Mouse (Mus musculus): ENCODE data around the gene Nop58. TPM values are rescaled to one million over a fixed set of nuclear protein-coding genes. Genes with fewer than 3 reads are reported as not detected.

Gene Nop58
- polyA plus RNA-seq, 1 experiment from 2014 or later: 137 TPM

DNA sequence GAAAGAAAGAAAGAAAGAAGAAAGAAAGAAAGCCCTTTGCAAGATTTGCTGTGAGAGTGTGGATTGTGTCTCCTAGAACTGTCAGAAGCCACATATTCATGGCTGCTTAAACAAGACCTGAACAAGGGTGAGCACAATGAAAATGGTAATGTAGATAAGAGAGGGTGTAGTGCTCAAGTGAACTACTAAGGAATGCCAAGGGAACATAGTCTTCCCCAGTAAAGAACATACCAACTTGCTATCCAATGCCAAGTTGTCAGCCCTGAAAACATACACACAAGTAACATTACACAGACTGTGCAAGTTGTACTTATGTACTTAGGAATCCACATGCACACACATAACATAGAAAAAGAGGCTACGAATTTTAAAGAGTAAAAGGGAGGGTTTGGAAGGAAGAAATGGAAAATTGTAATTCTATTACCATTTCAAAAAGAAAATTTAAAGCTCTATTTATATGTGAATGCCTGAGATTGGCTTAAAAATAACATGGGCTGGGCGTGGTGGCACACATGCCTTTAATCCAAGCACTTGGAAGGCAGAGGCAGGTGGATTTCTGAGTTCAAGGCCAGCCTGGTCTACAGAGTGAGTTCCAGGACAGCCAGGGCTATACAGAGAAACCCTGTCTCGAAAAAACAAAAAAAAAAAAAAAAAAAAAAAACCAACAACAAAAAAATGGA is 21.2 kb upstream of the Nop58 start:
- H3K9me3 ChIP-seq (replicated peaks; ENCODE audit: control insufficient read depth, low read length): no peaks in the 10 kb centered on the region
- H3K27me3 ChIP-seq (replicated peaks; ENCODE audit: control insufficient read depth, insufficient read depth, low read length): no peaks in the 10 kb centered on the region
- H3K4me2 ChIP-seq (ENCODE audit: low read length): no peak overlapping the region
- no peaks in the 10 kb centered on the region for H3K4me1 ChIP-seq (ENCODE audit: control insufficient read depth, insufficient read depth, low read length)
- WGBS: 86% methylated on average over 3 of the region's 3 CpGs
- H3K36me3 ChIP-seq (ENCODE audit: control insufficient read depth, insufficient read depth, low read length): no peaks in the 10 kb centered on the region
- no peak overlapping the region for H3K4me3 ChIP-seq (ENCODE audit: low read depth, low read length)
- H3K27ac ChIP-seq (ENCODE audit: low read depth, low read length): no peak overlapping the region
- no peak for ATAC-seq
- H3K9ac ChIP-seq (ENCODE audit: low read length): no peak overlapping the region
- no peak for DNase-seq (ENCODE audit: low spot score)

DNA sequence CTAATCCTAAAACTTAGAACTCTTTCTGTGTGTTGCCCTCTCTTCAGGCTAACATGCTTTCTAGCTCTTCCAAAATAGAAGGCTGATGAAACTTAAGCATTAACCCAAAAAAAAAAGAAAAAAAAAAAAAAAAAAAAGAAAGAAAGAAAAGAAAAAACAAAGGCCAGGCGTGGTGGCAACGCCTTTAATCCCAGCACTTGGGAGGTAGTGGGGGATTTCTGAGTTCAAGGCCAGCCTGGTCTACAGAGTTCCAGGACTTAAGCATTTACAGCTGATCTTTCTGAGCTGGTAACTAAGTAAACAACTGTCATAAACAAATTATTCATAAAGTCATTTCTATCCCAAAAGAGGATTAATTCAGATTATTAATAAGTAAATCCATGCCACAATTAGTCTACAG is 15.9 kb upstream of the Nop58 start:
- no peak overlapping the region for H3K9ac ChIP-seq (ENCODE audit: low read length)
- H3K4me1 ChIP-seq (ENCODE audit: control insufficient read depth, insufficient read depth, low read length): peaks cover 12% of the 10 kb centered on the region; the same call in 1 of the 2 replicates
- DNase-seq (ENCODE audit: low spot score) (no peak), ATAC-seq (no peak)
- peak overlapping the region; percentile 14; the same call in 1 of the 2 replicates for H3K4me2 ChIP-seq (ENCODE audit: low read length)
- H3K9me3 ChIP-seq (replicated peaks; ENCODE audit: control insufficient read depth, low read length): no peaks in the 10 kb centered on the region
- 0 out of 2 replicates have a peak overlapping the region, but pooled peaks have one; percentile 87 for H3K4me3 ChIP-seq (ENCODE audit: low read depth, low read length)
- WGBS: 76% methylated on average over 2 of the region's 2 CpGs
- no peaks in the 10 kb centered on the region for H3K36me3 ChIP-seq (ENCODE audit: control insufficient read depth, insufficient read depth, low read length)
- H3K27ac ChIP-seq (ENCODE audit: low read depth, low read length): no peak overlapping the region
- no peaks in the 10 kb centered on the region for H3K27me3 ChIP-seq (replicated peaks; ENCODE audit: control insufficient read depth, insufficient read depth, low read length)

- peak overlapping the region; percentile 72 for H3K4me2 ChIP-seq (ENCODE audit: low read length)
- H3K27me3 ChIP-seq (replicated peaks; ENCODE audit: control insufficient read depth, insufficient read depth, low read length): no peaks in the 10 kb centered on the region
- H3K9me3 ChIP-seq (replicated peaks; ENCODE audit: control insufficient read depth, low read length): no peaks in the 10 kb centered on the region
- DNase-seq (ENCODE audit: low spot score) (peak; percentile 7), ATAC-seq (peak; percentile 83)
- peak overlapping the region; percentile 94 for H3K27ac ChIP-seq (ENCODE audit: low read depth, low read length)
- under 1% methylated on average over 32 of the region's 54 CpGs for WGBS
- H3K4me1 ChIP-seq (ENCODE audit: control insufficient read depth, insufficient read depth, low read length): peaks cover 12% of the 10 kb centered on the region; the same call in 1 of the 2 replicates
- H3K4me3 ChIP-seq (ENCODE audit: low read depth, low read length): peak overlapping the region; percentile 87
- peak overlapping the region; percentile 97 for H3K9ac ChIP-seq (ENCODE audit: low read length)
- no peaks in the 10 kb centered on the region for H3K36me3 ChIP-seq (ENCODE audit: control insufficient read depth, insufficient read depth, low read length)
These were observed 14.7 kb upstream of the Nop58 start for GRCm38 (mm10) chr1:59669962-59670630.

DNA sequence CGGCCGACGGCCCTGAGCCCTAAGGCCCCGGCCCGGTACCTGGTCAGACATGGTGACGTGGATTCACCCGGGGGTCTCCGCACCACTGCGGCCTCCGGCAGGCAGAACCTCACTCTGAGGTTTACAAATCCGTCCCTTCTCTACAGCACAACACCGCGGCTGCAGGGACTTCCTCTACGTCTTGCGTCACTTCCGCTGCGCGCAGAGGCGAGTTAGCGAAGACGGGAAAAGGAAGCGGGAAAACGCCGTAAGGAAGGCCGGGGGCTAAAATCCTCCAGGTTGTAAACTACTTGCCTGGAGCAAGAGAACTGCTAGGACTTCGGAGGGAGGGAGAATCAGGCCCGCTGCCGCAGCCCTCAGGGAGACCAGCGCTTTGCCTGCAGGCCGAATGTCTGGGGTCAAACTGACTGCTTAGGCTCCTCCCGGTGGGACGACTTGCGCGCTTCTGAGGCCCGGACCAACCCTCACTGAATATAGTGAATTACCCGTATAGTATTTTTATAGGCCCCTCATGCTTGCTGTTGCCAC is 14.1 kb upstream of the Nop58 start, which contains the start of gene Sumo1:
Gene Sumo1 (minus strand): TSS at position 194 of the 528 bp plus-strand sequence.
- ATAC-seq: peak; percentile 98
- under 1% methylated on average over 36 of the region's 36 CpGs for WGBS
- peak within 1 kb of the TSS; percentile 97 for H3K9ac ChIP-seq (ENCODE audit: low read length)
- peak within 1 kb of the TSS; percentile 94 for H3K27ac ChIP-seq (ENCODE audit: low read depth, low read length)
- peak within 1 kb of the TSS; percentile 87 for H3K4me3 ChIP-seq (ENCODE audit: low read depth, low read length)
- H3K9me3 ChIP-seq (replicated peaks; ENCODE audit: control insufficient read depth, low read length): no peaks in the 10 kb centered on the region
- H3K4me1 ChIP-seq (ENCODE audit: control insufficient read depth, insufficient read depth, low read length): peaks cover 12% of the 10 kb centered on the region; the same call in 1 of the 2 replicates
- peak within 1 kb of the TSS; percentile 72 for H3K4me2 ChIP-seq (ENCODE audit: low read length)
- peak; percentile 97 for DNase-seq (ENCODE audit: low spot score)
- H3K36me3 ChIP-seq (ENCODE audit: control insufficient read depth, insufficient read depth, low read length): no peaks in the 10 kb centered on the region
- no peaks in the 10 kb centered on the region for H3K27me3 ChIP-seq (replicated peaks; ENCODE audit: control insufficient read depth, insufficient read depth, low read length)

DNA sequence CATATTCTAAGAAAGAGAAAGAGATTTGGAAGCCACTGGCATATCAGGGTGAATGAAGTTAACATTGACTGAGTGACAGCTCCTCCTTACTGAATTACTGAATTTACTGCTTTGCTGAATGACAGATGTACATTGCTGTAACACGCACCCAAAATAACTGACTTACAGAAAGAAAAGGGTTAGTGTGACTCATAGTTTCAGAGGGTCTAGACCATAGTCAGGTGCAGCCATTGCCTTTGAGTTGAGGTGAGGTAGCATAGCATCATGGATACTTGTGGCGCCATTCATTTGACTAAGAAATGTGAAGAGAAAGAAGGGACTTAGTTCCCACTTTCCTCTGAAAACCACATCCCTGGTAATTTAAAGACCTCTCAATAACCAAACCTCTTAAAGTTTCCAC is 11.1 kb upstream of the Nop58 start:
- H3K27me3 ChIP-seq (replicated peaks; ENCODE audit: control insufficient read depth, insufficient read depth, low read length): no peaks in the 10 kb centered on the region
- ATAC-seq: no peak
- no peak overlapping the region for H3K4me2 ChIP-seq (ENCODE audit: low read length)
- DNase-seq (ENCODE audit: low spot score): no peak
- H3K4me3 ChIP-seq (ENCODE audit: low read depth, low read length): no peak overlapping the region
- no peaks in the 10 kb centered on the region for H3K36me3 ChIP-seq (ENCODE audit: control insufficient read depth, insufficient read depth, low read length)
- no peak overlapping the region for H3K9ac ChIP-seq (ENCODE audit: low read length)
- no peaks in the 10 kb centered on the region for H3K9me3 ChIP-seq (replicated peaks; ENCODE audit: control insufficient read depth, low read length)
- peaks cover 12% of the 10 kb centered on the region; the same call in 1 of the 2 replicates for H3K4me1 ChIP-seq (ENCODE audit: control insufficient read depth, insufficient read depth, low read length)
- no peak overlapping the region for H3K27ac ChIP-seq (ENCODE audit: low read depth, low read length)
- WGBS: 94% methylated on average over 2 of the region's 2 CpGs

GRCm38 (mm10) chr1:59683926-59684818 is 599 bp upstream of the Nop58 start:
- WGBS: 10% methylated on average over 11 of the region's 11 CpGs
- ATAC-seq: no peak; the same call in 1 of the 2 replicates
- Histone ChIP-seq H3K4me3 (ENCODE audit: low read depth, low read length) (peak overlapping the region; percentile 84), H3K9me3 (replicated peaks; ENCODE audit: control insufficient read depth, low read length) (no peaks in the 10 kb centered on the region), H3K9ac (ENCODE audit: low read length) (peak overlapping the region; percentile 58; the same call in 1 of the 2 replicates), H3K36me3 (ENCODE audit: control insufficient read depth, insufficient read depth, low read length) (no peaks in the 10 kb centered on the region), H3K27ac (ENCODE audit: low read depth, low read length) (no peak overlapping the region), H3K27me3 (replicated peaks; ENCODE audit: control insufficient read depth, insufficient read depth, low read length) (no peaks in the 10 kb centered on the region), H3K4me2 (ENCODE audit: low read length) (peak overlapping the region; percentile 70), H3K4me1 (ENCODE audit: control insufficient read depth, insufficient read depth, low read length) (peaks cover 14% of the 10 kb centered on the region)
- DNase-seq (ENCODE audit: low spot score): no peak

GRCm38 (mm10) chr1:59687493-59687892 is 2.7 kb downstream of the Nop58 start:
- ATAC-seq (no peak), DNase-seq (ENCODE audit: low spot score) (no peak)
- Histone ChIP-seq H3K27ac (ENCODE audit: low read depth, low read length) (no peak overlapping the region), H3K4me3 (ENCODE audit: low read depth, low read length) (no peak overlapping the region), H3K27me3 (replicated peaks; ENCODE audit: control insufficient read depth, insufficient read depth, low read length) (no peaks in the 10 kb centered on the region), H3K36me3 (ENCODE audit: control insufficient read depth, insufficient read depth, low read length) (peaks cover 10% of the 10 kb centered on the region), H3K4me1 (ENCODE audit: control insufficient read depth, insufficient read depth, low read length) (peaks cover 14% of the 10 kb centered on the region), H3K9ac (ENCODE audit: low read length) (no peak overlapping the region), H3K4me2 (ENCODE audit: low read length) (no peak overlapping the region), H3K9me3 (replicated peaks; ENCODE audit: control insufficient read depth, low read length) (no peaks in the 10 kb centered on the region)
- WGBS: 83% methylated on average over 1 of the region's 1 CpGs

GRCm38 (mm10) chr1:59690467-59690866 is 5.7 kb downstream of the Nop58 start:
- no peak for ATAC-seq
- no peak overlapping the region for H3K4me3 ChIP-seq (ENCODE audit: low read depth, low read length)
- WGBS: 94% methylated on average over 5 of the region's 5 CpGs
- peaks cover 14% of the 10 kb centered on the region for H3K4me1 ChIP-seq (ENCODE audit: control insufficient read depth, insufficient read depth, low read length)
- H3K9me3 ChIP-seq (replicated peaks; ENCODE audit: control insufficient read depth, low read length): no peaks in the 10 kb centered on the region
- DNase-seq (ENCODE audit: low spot score): no peak
- no peaks in the 10 kb centered on the region for H3K27me3 ChIP-seq (replicated peaks; ENCODE audit: control insufficient read depth, insufficient read depth, low read length)
- H3K9ac ChIP-seq (ENCODE audit: low read length): no peak overlapping the region
- no peak overlapping the region for H3K27ac ChIP-seq (ENCODE audit: low read depth, low read length)
- H3K36me3 ChIP-seq (ENCODE audit: control insufficient read depth, insufficient read depth, low read length): peaks cover 30% of the 10 kb centered on the region
- H3K4me2 ChIP-seq (ENCODE audit: low read length): no peak overlapping the region

Measured in forebrain, embryonic 14.5 days (tissue).